Mouse (Mus musculus) embryonic stem cell, embryonic (primary cell): Measurements from ENCODE around the gene Irf8.

Experiments
- CTCF ChIA-PET, 4 experiments: fragments of 300-600 bp in 2 of 4; fragments of 350-600 bp in 2 of 4; sonication (Branson Sonifier 250); formaldehyde crosslinking; loops; one replicate each; lab custom pipeline; 2022; ENCODE audit warnings: inconsistent platforms in 2 of 4; lab: Charles Lee
- POLR2A ChIA-PET, 4 experiments: fragments of 300-600 bp in 2 of 4; fragments of 350-600 bp in 2 of 4; sonication (Branson Sonifier 250); formaldehyde crosslinking; loops; one replicate each; lab custom pipeline; 2022; ENCODE audit warnings: antibody characterized with exemption in 4 of 4, inconsistent platforms in 1 of 4; lab: Charles Lee

Gene Irf8

GRCm38 (mm10) chr8:120739526-120739925 is 3.4 kb downstream of the Irf8 start:
- CTCF ChIA-PET = interaction anchor here in 1 of 4 experiments (0.5 kb wide), 1 partner anchor 42 kb away, joined by 3 read pairs; no protein-coding TSS in a partner anchor
- POLR2A ChIA-PET = no interaction called here

GRCm38 (mm10) chr8:120740579-120740978 is 4.4 kb downstream of the Irf8 start:
- ChIA-PET POLR2A (no interaction called here), CTCF (no interaction called here)

- POLR2A ChIA-PET = no interaction called here
- CTCF ChIA-PET = interaction anchor here in 2 of 4 experiments (0.6 kb wide), 2 partner anchors 25 to 230 kb away, joined by 3 to 5 read pairs; no protein-coding TSS in a partner anchor
These were observed 4.8 kb downstream of the Irf8 start for GRCm38 (mm10) chr8:120741001-120741400.

GRCm38 (mm10) chr8:120741815-120742530 is 5.8 kb downstream of the Irf8 start:
- CTCF ChIA-PET = interaction anchor here in 3 of 4 experiments (0.6 to 1.1 kb wide), 3 partner anchors 55 to 229 kb away, joined by 3 to 4 read pairs (median 3); no protein-coding TSS in a partner anchor

GRCm38 (mm10) chr8:120743149-120743897 is 7.2 kb downstream of the Irf8 start:
- ChIA-PET CTCF (interaction anchor here in 3 of 4 experiments (0.6 to 1.0 kb wide), 5 partner anchors 21 to 599 kb away, joined by 3 to 4 read pairs (median 3); no protein-coding TSS in a partner anchor), POLR2A (interaction anchor here in 3 of 4 experiments (0.6 to 2.4 kb wide), 14 partner anchors 9 to 1447 kb away, joined by 3 to 6 read pairs (median 4); partner anchors contain the start of gene Fbxo31 (in 1 of the 3))

More at GRCm38 (mm10) chr8:120741815-120742530, 5.8 kb downstream of the Irf8 start:
- POLR2A ChIA-PET = interaction anchor here in 2 of 4 experiments (0.6 to 2.4 kb wide), 2 partner anchors 10 to 40 kb away, joined by 5 to 6 read pairs; no protein-coding TSS in a partner anchor

GRCm38 (mm10) chr8:120743898-120744290 is 7.7 kb downstream of the Irf8 start:
- CTCF ChIA-PET = interaction anchor here in 2 of 4 experiments (0.6 to 1.0 kb wide), 2 partner anchors 22 to 600 kb away, joined by 3 read pairs; no protein-coding TSS in a partner anchor

GRCm38 (mm10) chr8:120744448-120744847 is 8.3 kb downstream of the Irf8 start:
- POLR2A ChIA-PET = interaction anchor here in 3 of 4 experiments (0.6 to 1.4 kb wide), 4 partner anchors 10 to 323 kb away, joined by 3 to 6 read pairs (median 5); no protein-coding TSS in a partner anchor
- CTCF ChIA-PET = interaction anchor here in 1 of 4 experiments (1.0 kb wide), 1 partner anchor 22 kb away, joined by 3 read pairs; no protein-coding TSS in a partner anchor

More at GRCm38 (mm10) chr8:120743898-120744290, 7.7 kb downstream of the Irf8 start:
- POLR2A ChIA-PET = interaction anchor here in 3 of 4 experiments (0.6 to 2.4 kb wide), 11 partner anchors 8 to 835 kb away, joined by 3 to 6 read pairs (median 4); partner anchors contain the start of gene Fbxo31 (in 1 of the 3)

GRCm38 (mm10) chr8:120745226-120745625 is 9.1 kb downstream of the Irf8 start:
- POLR2A ChIA-PET = interaction anchor here (0.6 to 3.0 kb wide), 9 partner anchors 8 to 876 kb away, joined by 3 to 15 read pairs (median 3); partner anchors contain the start of genes Cox4i1 (in 1 of the 4), Emc8 (in 1 of the 4), Gm27021 (in 1 of the 4) and Irf8 (in 1 of the 4)
- CTCF ChIA-PET = interaction anchor here in 2 of 4 experiments (0.6 to 1.1 kb wide), 4 partner anchors 9 to 202 kb away, joined by 3 to 4 read pairs (median 4); partner anchors contain the start of gene Irf8 (in 1 of the 2)

GRCm38 (mm10) chr8:120746007-120746701 is 10.0 kb downstream of the Irf8 start:
- POLR2A ChIA-PET = interaction anchor here (0.6 to 3.0 kb wide), 8 partner anchors 9 to 877 kb away, joined by 3 to 15 read pairs (median 3); partner anchors contain the start of gene Irf8 (in 1 of the 4)
- CTCF ChIA-PET = interaction anchor here in 3 of 4 experiments (0.6 to 1.1 kb wide), 5 partner anchors 10 to 201 kb away, joined by 3 to 4 read pairs (median 4); partner anchors contain the start of gene Irf8 (in 1 of the 3)

- ChIA-PET POLR2A (interaction anchor here in 1 of 4 experiments (1.3 to 3.0 kb wide), 2 partner anchors 11 to 153 kb away, joined by 3 to 15 read pairs; partner anchors contain the start of gene Irf8), CTCF (no interaction called here)
These were observed 11.1 kb downstream of the Irf8 start for GRCm38 (mm10) chr8:120747286-120747685.

- ChIA-PET CTCF (interaction anchor here in 1 of 4 experiments (0.9 to 1.4 kb wide), 2 partner anchors 13 to 71 kb away, joined by 3 read pairs; no protein-coding TSS in a partner anchor), POLR2A (no interaction called here)
These were observed 14.5 kb downstream of the Irf8 start for GRCm38 (mm10) chr8:120750616-120751015.

GRCm38 (mm10) chr8:120751226-120752081 is 15.3 kb downstream of the Irf8 start:
- ChIA-PET CTCF (interaction anchor here in 3 of 4 experiments (0.6 to 1.4 kb wide), 7 partner anchors 14 to 576 kb away, joined by 3 read pairs; no protein-coding TSS in a partner anchor), POLR2A (interaction anchor here in 2 of 4 experiments (0.6 to 2.0 kb wide), 4 partner anchors 8 to 133 kb away, joined by 3 to 8 read pairs (median 4); partner anchors contain the start of gene Irf8 (in 1 of the 2))

GRCm38 (mm10) chr8:120752082-120752452 is 15.9 kb downstream of the Irf8 start:
- CTCF ChIA-PET = interaction anchor here (0.5 to 1.4 kb wide), 7 partner anchors 15 to 76 kb away, joined by 3 read pairs; no protein-coding TSS in a partner anchor
- POLR2A ChIA-PET = interaction anchor here in 2 of 4 experiments (0.5 to 2.0 kb wide), 5 partner anchors 9 to 199 kb away, joined by 3 to 8 read pairs (median 4); partner anchors contain the start of gene Irf8 (in 1 of the 2)

GRCm38 (mm10) chr8:120753476-120753875 is 17.3 kb downstream of the Irf8 start:
- POLR2A ChIA-PET = interaction anchor here in 1 of 4 experiments (1.7 to 2.0 kb wide), 2 partner anchors 10 to 17 kb away, joined by 6 to 8 read pairs; partner anchors contain the start of gene Irf8
- CTCF ChIA-PET = no interaction called here

GRCm38 (mm10) chr8:120755306-120756297 is 19.4 kb downstream of the Irf8 start:
- ChIA-PET CTCF (interaction anchor here in 2 of 4 experiments (0.6 kb wide), 2 partner anchors 65 to 196 kb away, joined by 3 to 7 read pairs; no protein-coding TSS in a partner anchor), POLR2A (interaction anchor here in 2 of 4 experiments (0.8 to 2.7 kb wide), 2 partner anchors 20 to 33 kb away, joined by 3 to 10 read pairs; partner anchors contain the start of gene Irf8 (in 1 of the 2))
